Mouse (Mus musculus): ENCODE measurements at regions not wholly inside any gene's neighbourhood (a gene's known extent, or its start where the extent isn't known, plus 50 kb on each side); places are given as distances from the start of the nearest gene placed in this dataset.

DNA sequence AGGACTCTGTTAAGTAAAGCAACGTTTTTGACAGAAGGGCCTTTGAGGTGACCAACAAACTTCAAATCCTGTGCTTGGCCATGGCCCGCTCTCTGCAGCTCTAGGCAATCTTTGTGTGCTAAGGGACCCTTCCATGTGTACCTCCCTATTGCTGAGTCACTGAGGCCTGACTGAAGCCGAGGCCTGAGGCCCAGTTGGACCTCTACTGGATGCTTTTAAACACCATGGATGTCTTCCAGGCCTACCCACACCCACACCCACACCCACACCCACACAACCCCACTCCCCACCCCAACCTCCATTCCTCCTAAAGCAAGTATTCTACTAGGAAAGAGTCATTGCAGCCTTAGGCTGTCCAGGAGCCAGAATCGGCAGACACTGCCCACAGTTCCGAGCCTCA is 518.3 kb upstream of the Adam5 start:
- DNase-seq (ENCODE audit: extremely low read depth, low read depth, low spot score), result no peak

DNA sequence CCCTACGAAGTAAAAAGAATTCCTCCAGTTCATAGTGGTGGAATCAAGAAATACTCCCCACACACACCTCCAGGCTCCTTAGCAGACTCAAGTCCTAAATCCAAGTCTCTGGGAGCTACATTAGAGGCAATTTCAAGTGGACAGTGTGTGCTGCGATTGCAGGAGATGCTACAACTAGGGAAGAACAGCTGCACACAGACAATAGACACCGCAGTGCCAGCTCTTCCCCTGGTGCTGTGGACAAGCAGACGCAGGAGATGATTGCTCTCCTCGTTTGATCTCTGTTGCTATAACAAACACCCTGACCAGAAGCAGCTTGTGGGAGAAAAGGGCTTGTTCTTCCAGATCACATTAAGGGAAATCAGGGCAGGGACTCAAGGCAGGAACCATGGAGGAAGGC is 517.1 kb upstream of the Adam5 start:
- no peak for DNase-seq (ENCODE audit: extremely low read depth, low read depth, low spot score)

DNA sequence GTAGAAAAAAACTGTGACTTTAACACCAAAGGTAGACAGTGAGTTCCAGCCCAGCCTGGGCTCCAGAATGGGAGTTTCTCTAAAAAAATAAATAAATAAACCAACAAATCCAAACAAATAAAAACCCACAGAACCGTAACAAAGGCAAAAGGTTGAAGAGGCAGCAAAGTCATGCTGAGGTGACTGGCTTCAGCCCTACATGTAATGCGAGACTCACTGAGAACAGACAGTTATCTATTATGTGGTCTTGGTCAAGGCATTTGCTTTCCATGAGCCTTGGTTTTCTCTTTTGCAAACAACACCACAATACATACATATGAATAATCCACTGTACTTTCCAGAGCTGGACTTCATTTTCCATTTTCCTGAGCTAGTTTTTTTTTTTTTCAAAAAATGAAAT is 516.6 kb upstream of the Adam5 start:
- DNase-seq (ENCODE audit: extremely low read depth, low read depth, low spot score), result no peak

DNA sequence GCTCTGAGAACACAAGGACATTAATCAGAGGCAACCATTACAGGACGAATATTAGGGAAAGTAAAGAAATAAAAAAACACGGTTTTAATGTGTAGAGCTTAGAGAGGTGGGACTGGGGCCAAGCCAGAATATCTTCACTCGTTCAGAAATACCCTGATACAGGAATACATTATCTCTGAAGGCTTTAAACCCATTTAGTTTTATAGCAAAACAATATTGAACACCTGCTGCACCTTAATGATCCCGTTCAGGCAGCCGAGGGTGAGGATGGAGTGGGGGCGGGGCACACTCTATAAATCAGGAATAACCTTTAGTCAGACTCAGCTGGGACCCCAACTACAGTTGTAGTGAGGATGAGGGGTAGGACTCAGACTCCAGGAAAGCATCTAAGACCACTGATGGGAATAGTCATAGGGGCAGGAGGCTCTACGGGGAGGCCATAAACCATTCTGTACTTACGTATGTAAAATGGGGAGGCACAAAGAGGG is 508.0 kb upstream of the Adam5 start:
- no peak for DNase-seq (ENCODE audit: extremely low read depth, low read depth, low spot score)

DNA sequence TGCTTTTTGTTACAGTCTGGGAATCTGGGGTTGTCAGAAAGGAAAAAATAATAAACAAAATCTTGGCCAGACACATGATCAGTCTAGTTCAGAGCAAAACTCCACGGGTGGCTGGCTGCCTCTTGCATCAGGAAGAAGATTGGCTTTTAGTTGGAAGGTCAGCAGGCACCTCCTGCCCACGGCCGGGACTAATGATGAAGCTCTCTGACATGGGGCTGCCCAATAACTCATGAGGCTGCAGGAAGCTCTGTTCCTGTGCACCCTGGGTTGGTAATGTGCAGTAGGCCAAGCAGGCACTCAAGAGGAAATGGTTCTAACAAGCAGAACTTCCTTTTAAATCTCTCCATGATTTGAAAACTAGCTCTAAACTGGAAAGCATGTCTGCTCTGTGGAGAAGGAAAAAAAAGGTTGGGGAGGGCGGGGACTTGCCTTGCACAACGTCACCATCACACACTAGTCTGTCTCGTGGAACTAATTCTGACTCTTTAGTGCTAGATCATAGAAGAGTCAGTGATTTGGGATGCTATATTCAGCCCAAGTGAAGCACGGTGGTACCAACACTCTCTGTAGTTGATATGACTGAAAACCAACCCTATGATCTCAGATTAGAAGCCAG is 507.1 kb upstream of the Adam5 start:
- no peak for DNase-seq (ENCODE audit: extremely low read depth, low read depth, low spot score)

DNA sequence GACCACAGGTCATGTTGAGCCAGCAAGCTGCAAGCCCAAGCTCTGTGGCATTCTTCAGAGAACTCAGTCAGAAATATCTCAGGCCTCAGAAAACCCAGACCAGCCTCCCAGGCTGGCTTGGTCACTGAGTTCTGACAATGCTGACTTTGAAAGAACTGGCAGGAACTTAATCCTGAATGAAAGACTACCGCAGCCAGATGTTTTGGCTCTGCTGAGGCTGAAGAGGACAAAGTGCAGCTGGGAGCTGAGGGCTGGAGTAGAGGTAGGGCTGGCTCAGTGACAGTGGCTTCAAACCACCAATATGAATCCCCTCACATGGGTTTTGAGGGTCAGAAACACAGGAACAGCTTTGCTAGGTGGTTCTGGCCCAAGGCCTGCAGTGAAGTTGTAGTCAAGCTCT is 505.6 kb upstream of the Adam5 start:
- DNase-seq (ENCODE audit: extremely low read depth, low read depth, low spot score), result no peak

DNA sequence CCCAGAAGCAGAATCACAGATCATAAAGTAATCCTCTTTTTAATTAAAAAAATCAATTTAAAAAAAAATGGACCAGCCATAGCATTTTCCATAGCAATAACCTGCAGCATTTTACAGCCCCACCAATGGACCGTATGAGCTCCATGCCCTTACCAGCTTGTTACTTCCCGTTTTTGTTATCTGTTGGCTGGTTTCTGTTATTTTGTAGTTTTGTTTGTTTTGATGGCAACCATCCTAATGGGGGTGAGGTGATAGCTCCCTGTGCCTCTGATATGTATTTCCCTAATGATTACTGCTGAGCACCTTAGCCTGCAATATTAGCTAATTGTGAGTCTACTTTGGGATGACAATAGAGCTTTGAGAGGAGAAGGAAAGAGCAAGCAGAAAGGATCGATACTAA is 504.1 kb upstream of the Adam5 start:
- DNase-seq (ENCODE audit: extremely low read depth, low read depth, low spot score), result no peak

DNA sequence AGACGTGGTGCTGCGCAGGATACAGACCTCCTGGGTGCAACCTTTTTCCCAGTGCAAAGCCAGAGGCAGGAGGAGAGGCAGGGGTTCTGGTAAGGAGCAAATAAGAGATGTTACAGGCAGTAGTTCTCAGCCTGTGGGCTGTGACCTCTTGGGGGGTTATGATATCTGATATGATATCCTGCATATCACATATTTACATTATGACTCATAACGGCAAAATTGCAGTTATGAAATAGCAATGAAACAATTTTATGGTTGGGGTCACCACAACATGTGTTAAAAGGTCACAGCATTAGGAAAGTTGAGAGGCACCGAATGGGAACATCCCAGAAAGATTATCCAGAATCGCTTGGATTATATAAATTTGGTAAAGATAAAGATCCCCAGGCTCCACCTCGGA is 502.8 kb upstream of the Adam5 start:
- DNase-seq (ENCODE audit: extremely low read depth, low read depth, low spot score), result no peak

DNA sequence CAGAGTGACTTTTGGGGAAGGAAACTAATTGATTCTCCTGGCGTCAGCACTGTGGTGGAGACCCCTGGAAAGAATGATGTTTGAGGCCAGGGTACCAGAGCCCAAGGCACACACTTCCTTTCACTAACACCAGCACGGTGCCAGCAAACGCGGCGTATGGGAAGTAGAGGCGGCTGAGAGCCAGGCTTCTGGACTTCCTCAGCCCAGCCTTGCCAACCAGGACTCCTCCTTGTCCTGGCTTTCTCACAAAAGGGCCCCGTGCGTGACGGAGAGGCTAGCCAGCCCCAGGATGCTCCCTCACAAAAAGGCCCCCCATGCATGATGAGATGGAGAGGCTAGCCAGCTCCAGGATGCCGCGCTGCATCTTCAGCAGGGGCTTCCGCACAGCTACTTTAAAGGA is 502.1 kb upstream of the Adam5 start:
- DNase-seq (ENCODE audit: extremely low read depth, low read depth, low spot score), result no peak

DNA sequence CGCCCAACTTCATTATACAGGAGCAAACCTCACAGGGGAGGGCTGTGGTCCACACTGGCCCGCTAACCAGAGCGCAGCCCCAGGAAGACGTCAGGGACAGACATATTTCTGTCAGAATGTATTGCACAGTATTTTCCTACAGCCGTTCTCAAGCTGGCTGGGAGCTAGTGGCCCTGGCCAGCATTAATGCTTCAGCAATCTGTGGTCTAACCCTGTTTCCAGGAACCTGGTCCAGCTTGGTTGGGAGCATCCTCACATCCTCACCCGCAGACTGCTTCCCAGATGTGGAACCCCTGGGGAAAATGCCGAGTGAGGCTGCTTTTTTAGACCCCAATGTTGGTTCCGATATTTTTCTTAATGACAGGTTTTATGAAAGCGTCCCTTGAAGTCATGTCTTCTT is 500.6 kb upstream of the Adam5 start:
- no peak for DNase-seq (ENCODE audit: extremely low read depth, low read depth, low spot score)

DNA sequence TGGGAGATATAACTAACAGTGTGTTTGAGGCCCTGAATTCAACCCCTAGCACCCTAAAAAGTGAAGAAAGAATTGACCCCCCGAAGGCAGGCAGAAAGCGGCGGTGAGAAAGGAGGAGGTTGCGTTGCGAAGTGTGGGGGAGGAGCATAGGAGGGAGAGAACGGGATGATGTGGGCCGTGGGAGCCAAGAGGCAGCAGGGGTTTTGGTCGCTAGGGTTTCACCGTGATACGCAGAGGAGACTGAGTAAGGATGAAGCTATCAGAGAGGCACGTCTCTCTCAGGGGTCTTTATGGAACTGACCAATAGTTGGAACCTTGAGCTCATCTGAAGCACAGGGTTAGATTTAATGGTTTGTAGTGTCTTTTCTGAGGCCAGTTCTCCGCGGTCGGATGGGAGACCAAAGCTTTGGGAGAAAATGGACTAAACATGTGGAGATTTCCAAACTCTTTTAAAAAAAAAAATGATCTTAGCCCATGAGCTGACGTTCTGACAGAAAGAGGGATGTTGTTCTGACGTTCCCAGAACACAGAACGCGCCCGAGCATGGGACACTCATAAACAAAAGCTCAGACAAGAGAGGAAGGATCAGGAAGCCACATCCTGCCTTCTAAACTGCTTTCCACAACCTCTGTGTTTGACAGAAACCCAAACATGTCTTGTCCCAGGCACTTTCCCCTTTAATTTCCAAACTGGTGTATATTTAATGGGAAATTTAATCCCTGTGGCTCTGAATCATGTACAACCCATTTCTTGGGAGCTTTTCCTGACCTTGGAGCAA is 499.7 kb upstream of the Adam5 start:
- no peak for DNase-seq (ENCODE audit: extremely low read depth, low read depth, low spot score)

DNA sequence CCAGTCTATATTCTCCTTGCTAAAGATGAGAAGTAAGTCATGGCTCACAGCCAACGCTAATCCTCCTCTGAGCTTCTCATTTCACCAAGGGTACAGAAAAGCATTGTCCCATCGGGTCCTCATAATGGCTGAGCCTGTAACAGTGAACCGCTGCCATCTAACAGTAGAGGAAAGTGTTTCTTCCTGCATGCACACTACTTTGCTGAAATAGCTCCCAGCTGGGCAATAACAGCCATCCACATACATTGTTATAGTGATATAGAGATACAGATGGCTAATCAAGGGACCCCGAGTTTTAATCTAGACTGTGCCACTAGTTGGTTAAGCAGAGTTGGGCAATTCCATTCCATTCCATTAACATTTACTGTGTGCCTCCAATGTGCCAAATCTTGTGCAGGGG is 492.2 kb upstream of the Adam5 start:
- DNase-seq (ENCODE audit: extremely low read depth, low read depth, low spot score), result no peak

DNA sequence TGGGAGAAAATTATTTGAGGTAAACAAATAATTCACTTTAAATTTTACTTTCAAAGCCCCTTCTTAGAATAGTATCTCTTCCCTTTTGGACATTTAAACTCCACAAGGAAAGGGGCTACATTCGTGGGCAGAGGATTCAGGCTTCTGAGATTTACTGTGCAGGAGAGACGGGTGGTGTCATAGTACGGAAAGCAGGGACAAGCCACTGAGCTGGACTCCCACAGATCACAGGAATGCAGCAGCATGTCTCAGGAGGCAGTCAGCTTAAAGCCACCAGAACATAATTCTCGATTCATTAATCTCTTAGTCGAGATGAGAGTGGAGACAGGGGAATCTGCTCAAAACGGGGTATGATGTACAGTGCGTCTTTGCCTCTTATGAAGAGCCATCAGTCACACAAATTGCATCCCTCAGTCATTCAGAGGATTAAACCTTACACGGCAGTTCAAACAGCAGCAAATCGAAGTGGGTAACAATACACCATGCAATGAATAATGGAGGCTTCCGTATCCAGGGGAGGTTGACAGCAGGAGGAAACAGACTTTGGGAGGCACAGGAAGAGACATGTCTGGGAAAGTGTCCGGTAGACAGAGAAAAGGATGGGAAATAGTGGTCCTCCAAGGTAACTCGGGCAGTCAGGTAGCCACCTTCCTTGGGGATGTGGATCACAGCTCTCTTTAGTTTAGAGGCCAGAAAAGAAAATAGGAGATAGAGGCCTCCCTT is 487.8 kb upstream of the Adam5 start:
- no peak for DNase-seq (ENCODE audit: extremely low read depth, low read depth, low spot score)

DNA sequence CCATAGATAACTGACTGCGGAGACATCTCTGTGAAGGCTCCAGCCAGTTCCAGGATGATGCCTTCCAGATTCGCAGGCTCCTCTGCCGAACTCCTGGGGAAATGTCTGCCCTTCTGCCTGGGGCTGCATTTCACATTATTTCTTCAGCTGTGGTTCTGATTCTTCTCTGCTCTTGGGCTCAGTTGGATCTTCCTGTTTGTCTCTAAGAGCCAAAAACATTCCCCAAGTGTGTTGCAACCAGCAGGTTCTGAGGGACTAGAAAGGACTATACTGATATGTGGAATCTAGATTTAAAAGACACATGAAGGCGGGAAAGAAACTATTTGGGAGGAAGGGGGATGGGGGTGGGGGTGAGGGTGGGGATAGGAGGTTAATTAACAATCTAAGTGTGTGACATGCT is 483.8 kb upstream of the Adam5 start:
- no peak for DNase-seq (ENCODE audit: extremely low read depth, low read depth, low spot score)

DNA sequence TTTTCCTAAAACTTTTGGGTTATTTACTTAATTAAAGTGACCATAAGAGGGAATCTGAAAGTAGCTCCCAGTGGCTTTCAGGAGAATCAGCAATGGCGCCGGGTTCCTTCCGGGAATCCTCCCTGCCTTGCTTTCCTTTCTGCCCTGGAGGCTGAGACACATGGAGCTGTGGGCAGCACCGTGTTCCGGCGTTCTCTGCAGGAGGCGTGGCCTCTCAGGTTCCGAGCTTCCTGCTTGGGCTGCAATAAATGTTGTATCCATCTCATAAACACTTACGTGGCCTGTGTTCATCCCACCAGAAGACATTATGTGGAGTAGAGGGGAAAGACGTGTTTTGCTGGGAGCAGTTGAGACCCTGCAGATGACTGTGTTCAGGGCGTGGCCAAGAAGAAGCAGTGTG is 483.3 kb upstream of the Adam5 start:
- DNase-seq (ENCODE audit: extremely low read depth, low read depth, low spot score), result no peak

DNA sequence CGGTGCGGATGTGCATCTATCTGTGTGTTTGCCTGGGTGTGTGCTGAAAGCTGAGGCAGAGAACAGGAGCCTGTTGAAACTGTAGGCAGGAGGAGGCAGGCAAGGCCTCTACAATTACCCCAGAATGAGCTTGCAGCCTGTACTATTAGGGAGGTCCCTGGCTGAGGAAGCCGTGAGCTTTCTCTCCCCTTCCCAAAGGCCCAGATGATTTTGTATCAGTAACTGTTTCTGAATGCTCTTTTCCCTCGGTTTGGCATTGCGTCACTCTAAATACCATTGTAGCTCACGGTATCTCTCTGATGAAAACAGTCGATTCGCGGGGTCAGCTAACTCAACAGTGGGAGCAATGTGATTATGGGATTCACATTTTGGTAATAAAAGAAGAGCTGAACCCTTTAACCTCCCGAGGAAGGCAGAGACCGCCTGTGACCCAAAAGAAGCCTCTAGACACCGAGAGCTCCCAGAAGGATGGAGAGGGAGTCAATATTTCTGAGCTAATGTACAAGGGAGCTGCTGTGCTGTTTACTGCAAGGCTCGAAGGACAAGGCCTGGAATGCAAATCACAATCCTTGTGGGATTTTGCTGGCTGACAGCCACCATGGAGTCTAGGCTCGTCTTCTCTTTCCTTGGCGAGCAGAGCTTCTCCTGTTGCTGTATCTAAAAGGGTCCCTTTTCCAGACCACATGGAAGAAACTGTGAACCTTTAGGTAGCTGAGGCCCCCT is 482.8 kb upstream of the Adam5 start:
- no peak for DNase-seq (ENCODE audit: extremely low read depth, low read depth, low spot score)

All from fat pad, adult 2 months (tissue).